Comparison of ENCODE assay signal across 12 mouse cellular contexts in the genomic region with DNA sequence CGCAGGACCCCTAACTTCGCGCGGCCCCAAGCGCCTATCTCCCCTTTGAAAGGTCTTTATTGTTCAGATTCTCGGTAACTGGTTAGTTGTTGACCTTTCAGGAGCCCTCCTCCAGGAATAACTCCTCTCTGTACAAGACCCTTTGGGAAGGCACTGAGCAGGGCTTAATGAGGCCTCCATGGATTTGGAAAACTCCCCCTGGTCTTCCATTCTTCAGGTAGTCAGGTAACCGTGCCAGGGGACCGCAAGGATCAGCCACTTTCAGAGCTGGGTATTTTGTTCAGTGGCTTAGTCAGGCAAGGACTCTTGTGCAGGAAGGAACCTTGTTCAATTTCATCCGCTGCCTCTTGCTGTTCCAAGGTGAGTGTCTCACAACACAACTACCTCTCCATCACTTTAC. TPM values are rescaled to one million over a fixed set of nuclear protein-coding genes. Genes with fewer than 3 reads are reported as not detected.
DNase-seq lines count a peak whose midpoint lies in the region; ATAC-seq and TF ChIP-seq lines count a peak whose summit lies in the region.
"Had no signal": no experiment of that assay in that cellular context is flagged by ENCODE, and none has a peak within 500 bp of the region (broad histone marks: within the 10 kb centered on the region; RNA-seq: fewer than 3 reads in every experiment).

A gene (plus strand): TSS at position 301 of the 400 bp plus-strand sequence.

- no peak within 1 kb of the TSS for H3K27ac ChIP-seq in heart, embryonic 12.5 days (ENCODE audit: poor library complexity, severe bottlenecking)
- H3K27ac ChIP-seq in liver, embryonic 11.5 days (ENCODE audit: low read depth, low read length) = no peak within 1 kb of the TSS
- H3K27ac ChIP-seq in liver, postnatal 0 days (ENCODE audit: low read depth) = no peak within 1 kb of the TSS
- H3K27ac ChIP-seq in embryonic facial prominence, embryonic 13.5 days = no peak within 1 kb of the TSS
- H3K27ac ChIP-seq in hindbrain, postnatal 0 days = no peak within 1 kb of the TSS

- H3K9ac ChIP-seq in heart, embryonic 12.5 days = peak within 1 kb of the TSS; percentile 33; the same call in 1 of the 2 replicates
- no peak within 1 kb of the TSS for H3K9ac ChIP-seq in liver, embryonic 11.5 days (ENCODE audit: low read depth, low read length)
- H3K9ac ChIP-seq in liver, postnatal 0 days (replicated peaks) = no peak within 1 kb of the TSS
- H3K9ac ChIP-seq in embryonic facial prominence, embryonic 13.5 days = peak within 1 kb of the TSS; percentile 49; the same call in 1 of the 2 replicates
- H3K9ac ChIP-seq in hindbrain, postnatal 0 days (replicated peaks; ENCODE audit: low read length) = no peak within 1 kb of the TSS

- H3K27me3 ChIP-seq in heart, embryonic 12.5 days (replicated peaks) = 0 out of 2 replicates have a peak, but pooled peaks cover 4% of the 10 kb centered on the region
- no peaks in the 10 kb centered on the region for H3K27me3 ChIP-seq in liver, embryonic 11.5 days (replicated peaks; ENCODE audit: control insufficient read depth, insufficient read depth, low read length)
- H3K27me3 ChIP-seq in liver, postnatal 0 days (ENCODE audit: insufficient read depth, low read length) = no peaks in the 10 kb centered on the region
- peaks cover 7% of the 10 kb centered on the region; the same call in 1 of the 2 replicates for H3K27me3 ChIP-seq in embryonic facial prominence, embryonic 13.5 days
- H3K27me3 ChIP-seq in hindbrain, postnatal 0 days (ENCODE audit: insufficient read depth, low read length) = no peaks in the 10 kb centered on the region

- TF ChIP-seq EP300 in liver, postnatal 0 days (IDR thresholded peaks at IDR 0.05; ENCODE audit: low read depth) = no peak

- H3K4me2 ChIP-seq in heart, embryonic 12.5 days = peak within 1 kb of the TSS; percentile 60
- H3K4me2 ChIP-seq in liver, embryonic 11.5 days = peak within 1 kb of the TSS; percentile 7; the same call in 1 of the 2 replicates
- H3K4me2 ChIP-seq in liver, postnatal 0 days (ENCODE audit: low read depth, low read length) = no peak within 1 kb of the TSS; the same call in 1 of the 2 replicates
- peak within 1 kb of the TSS; percentile 49 for H3K4me2 ChIP-seq in embryonic facial prominence, embryonic 13.5 days
- H3K4me2 ChIP-seq in hindbrain, postnatal 0 days (ENCODE audit: low read depth, low read length) = 0 out of 2 replicates have a peak within 1 kb of the TSS, but pooled peaks have one; percentile 27

- no peak for ATAC-seq in heart, embryonic 12.5 days (ENCODE audit: insufficient number of reproducible peaks, low FRiP score)
- ATAC-seq in liver, embryonic 11.5 days (replicated peaks; ENCODE audit: low FRiP score) = no peak
- ATAC-seq in liver, postnatal 0 days = no peak
- ATAC-seq in embryonic facial prominence, embryonic 13.5 days (ENCODE audit: insufficient number of reproducible peaks, insufficient read depth, low FRiP score, low TSS enrichment, low read depth) = no peak
- no peak for ATAC-seq in hindbrain, postnatal 0 days
- ATAC-seq in erythroblast, adult 5-6 weeks (replicated peaks; ENCODE audit: low FRiP score, poor library complexity, severe bottlenecking) = no peak

- WGBS in heart, embryonic 12.5 days = 62% methylated on average over 9 of the region's 9 CpGs
- 73% methylated on average over 9 of the region's 9 CpGs for WGBS in liver, embryonic 11.5 days
- 74% methylated on average over 9 of the region's 9 CpGs for WGBS in liver, postnatal 0 days (ENCODE audit: insufficient replicate concordance)
- 58% methylated on average over 9 of the region's 9 CpGs for whole genome bisulfite sequencing in embryonic facial prominence, embryonic 13.5 days
- WGBS in hindbrain, postnatal 0 days = 71% methylated on average over 9 of the region's 9 CpGs

- DNase-seq in heart, adult 9 months (ENCODE audit: low spot score in 2 of 2) = no peak
- peak; percentile 27 for DNase-seq in liver, embryonic 11.5 days (ENCODE audit: low spot score)
- DNase-seq in liver, postnatal 0 days = no peak
- DNase-seq in hindbrain, postnatal 0 days (ENCODE audit: low spot score) = no peak
- DNase-seq in layer of hippocampus, postnatal 25 days (ENCODE audit: extremely low spot score in 1 of 2, low spot score in 1 of 2) = no peak
- DNase-seq: cerebellum, adult 2 months; kidney, postnatal 10 days; lung, adult 18-20 months; midbrain, embryonic 14.5 days had no signal

- H3K4me3 ChIP-seq in heart, embryonic 12.5 days = peak within 1 kb of the TSS; percentile 25
- no peak within 1 kb of the TSS for H3K4me3 ChIP-seq in liver, embryonic 11.5 days (ENCODE audit: low read depth, low read length)
- H3K4me3 ChIP-seq in liver, postnatal 0 days (ENCODE audit: low read depth, low read length) = no peak within 1 kb of the TSS
- H3K4me3 ChIP-seq in embryonic facial prominence, embryonic 13.5 days = peak within 1 kb of the TSS; percentile 10
- no peak within 1 kb of the TSS for H3K4me3 ChIP-seq in hindbrain, postnatal 0 days (ENCODE audit: low read length)

- no peak for TF ChIP-seq CTCF in liver, postnatal 0 days (IDR thresholded peaks at IDR 0.05; ENCODE audit: low read depth)
- TF ChIP-seq CTCF in hindbrain, postnatal 0 days (IDR thresholded peaks at IDR 0.05; ENCODE audit: low read depth) = no peak

- H3K36me3 ChIP-seq in heart, embryonic 12.5 days = no peaks in the 10 kb centered on the region
- H3K36me3 ChIP-seq in liver, embryonic 11.5 days (ENCODE audit: control insufficient read depth, insufficient read depth, low read length) = no peaks in the 10 kb centered on the region
- H3K36me3 ChIP-seq in liver, postnatal 0 days (replicated peaks; ENCODE audit: insufficient read depth, low read length) = no peaks in the 10 kb centered on the region
- no peaks in the 10 kb centered on the region for H3K36me3 ChIP-seq in embryonic facial prominence, embryonic 13.5 days
- H3K36me3 ChIP-seq in hindbrain, postnatal 0 days (ENCODE audit: insufficient read depth, low read length) = no peaks in the 10 kb centered on the region

- peaks cover 21% of the 10 kb centered on the region for H3K4me1 ChIP-seq in heart, embryonic 12.5 days (replicated peaks)
- H3K4me1 ChIP-seq in liver, embryonic 11.5 days (replicated peaks; ENCODE audit: control insufficient read depth, insufficient read depth, low read length) = no peaks in the 10 kb centered on the region
- no peaks in the 10 kb centered on the region for H3K4me1 ChIP-seq in liver, postnatal 0 days (ENCODE audit: insufficient read depth)
- peaks cover 11% of the 10 kb centered on the region; the same call in 1 of the 2 replicates for H3K4me1 ChIP-seq in embryonic facial prominence, embryonic 13.5 days
- no peaks in the 10 kb centered on the region for H3K4me1 ChIP-seq in hindbrain, postnatal 0 days (ENCODE audit: insufficient read depth, low read length)

- no peaks in the 10 kb centered on the region for H3K9me3 ChIP-seq in heart, embryonic 12.5 days (replicated peaks)
- no peaks in the 10 kb centered on the region for H3K9me3 ChIP-seq in liver, embryonic 11.5 days (ENCODE audit: control insufficient read depth, low read length)
- no peaks in the 10 kb centered on the region for H3K9me3 ChIP-seq in liver, postnatal 0 days (ENCODE audit: low read length)
- no peaks in the 10 kb centered on the region for H3K9me3 ChIP-seq in embryonic facial prominence, embryonic 13.5 days
- no peaks in the 10 kb centered on the region for H3K9me3 ChIP-seq in hindbrain, postnatal 0 days (ENCODE audit: low read length)

RNA-seq across cellular contexts. Expression of the gene that starts here (rescaled TPM):
- polyA plus RNA-seq in heart, embryonic 12.5 days (2016; fragmentation: Nextera tagmentation; extraction: Ambion mirVana) = 0.45 and 0.46 TPM in 2 replicates
- 0.37 and 0.39 TPM in 2 replicates for polyA plus RNA-seq in liver, embryonic 11.5 days (2014; fragmentation: Nextera tagmentation; extraction: Ambion mirVana)
- polyA plus RNA-seq in liver, postnatal 0 days (2015; fragmentation: Nextera tagmentation; extraction: Ambion mirVana) = 0.19 and 0.22 TPM in 2 replicates
- polyA plus RNA-seq in embryonic facial prominence, embryonic 13.5 days (2015; fragmentation: Nextera tagmentation; extraction: Ambion mirVana) = 0.31 and 1.9 TPM in 2 replicates
- total RNA-seq in hindbrain, postnatal 0 days (2014; rRNA removed) = not detected in 2 replicates
- 0.24 and 0.25 TPM in 2 replicates for polyA plus RNA-seq in hindbrain, postnatal 0 days (2015; fragmentation: Nextera tagmentation; extraction: Ambion mirVana)
- total RNA-seq in layer of hippocampus, postnatal 25 days (2021) = under 1 TPM; 0.28 to 0.32 TPM
- total RNA-seq in erythroblast, adult 5-6 weeks (2015; ENCODE audit: low replicate concordance) = not detected in 2 replicates
- 0.98 TPM in 1 of 2 replicates, not detected in the other for total RNA-seq in erythroblast, adult 5-6 weeks (2017; ENCODE audit: low replicate concordance)

Comparison
In these comparisons a context has a peak if more than half of its experiments do, and no peak if none do; other contexts are left out.
1. Peak in DNase-seq and H3K4me2 ChIP-seq in liver, embryonic 11.5 days; RNA of the gene not detected or under 1 TPM.
2. H3K4me3 ChIP-seq: peak in heart, embryonic 12.5 days (single experiment) and embryonic facial prominence, embryonic 13.5 days (single experiment); none in liver, embryonic 11.5 days (single experiment), liver, postnatal 0 days (single experiment) and hindbrain, postnatal 0 days (single experiment).
3. H3K9ac ChIP-seq: peak in heart, embryonic 12.5 days (single experiment) and embryonic facial prominence, embryonic 13.5 days (single experiment); none in liver, embryonic 11.5 days (single experiment), liver, postnatal 0 days (single experiment) and hindbrain, postnatal 0 days (single experiment).